Mouse (Mus musculus) embryo, embryonic 10.5 days (tissue): ENCODE data around the gene Krt42.
"Not testable (repeated sequence)": the region's sequence is repeated elsewhere in the genome, so short reads cannot be mapped to it uniquely, and the experiment has no call there.

Experiments
- DNase-seq: peaks from one replicate; pipeline ENCODE4 v3.0.0-alpha.2; 2015; ENCODE audit warnings: low spot score

Gene Krt42

GRCm38 (mm10) chr11:100278759-100279158 is 9.1 kb upstream of the Krt42 start:
- no peak for DNase-seq

- DNase-seq = no peak
Measured at GRCm38 (mm10) chr11:100277726-100278480, 8.2 kb upstream of the Krt42 start.

GRCm38 (mm10) chr11:100275466-100275865 is 5.8 kb upstream of the Krt42 start:
- DNase-seq = no peak

- DNase-seq = no peak
Measured at GRCm38 (mm10) chr11:100274719-100275118, 5.0 kb upstream of the Krt42 start.

- no peak for DNase-seq
Measured at GRCm38 (mm10) chr11:100271878-100272277, 2.2 kb upstream of the Krt42 start.

- DNase-seq = peak; percentile 8
Measured at GRCm38 (mm10) chr11:100262058-100262980, 7.4 kb downstream of the Krt42 start.

GRCm38 (mm10) chr11:100261235-100261605 is 8.5 kb downstream of the Krt42 start:
- DNase-seq = no peak

- no peak for DNase-seq
Measured at GRCm38 (mm10) chr11:100260514-100261234, 9.0 kb downstream of the Krt42 start, which contains the start of gene Krt17. Krt17 (minus strand) TSS chr11:100261029.

GRCm38 (mm10) chr11:100259079-100259478 is 10.6 kb downstream of the Krt42 start:
- DNase-seq = no peak

GRCm38 (mm10) chr11:100257967-100258366 is 11.7 kb downstream of the Krt42 start:
- DNase-seq = no peak

- DNase-seq = no peak
Measured at GRCm38 (mm10) chr11:100255514-100255913, 14.2 kb downstream of the Krt42 start.

GRCm38 (mm10) chr11:100254360-100255090 is 15.1 kb downstream of the Krt42 start:
- DNase-seq = no peak

GRCm38 (mm10) chr11:100248852-100249465 is 20.7 kb downstream of the Krt42 start, which contains the start of gene Krt16:
Krt16 (minus strand) TSS chr11:100248902.
- DNase-seq = no peak

GRCm38 (mm10) chr11:100246471-100246870 is 23.2 kb downstream of the Krt42 start:
- DNase-seq = not testable (repeated sequence)

GRCm38 (mm10) chr11:100240272-100240671 is 29.4 kb downstream of the Krt42 start:
- DNase-seq = not testable (repeated sequence)

GRCm38 (mm10) chr11:100221741-100222140 is 47.9 kb downstream of the Krt42 start:
- DNase-seq = no peak

GRCm38 (mm10) chr11:100219304-100219703 is 50.4 kb downstream of the Krt42 start:
- no peak for DNase-seq
